ENCODE assay signal across 8 mouse cellular contexts in the genomic region with DNA sequence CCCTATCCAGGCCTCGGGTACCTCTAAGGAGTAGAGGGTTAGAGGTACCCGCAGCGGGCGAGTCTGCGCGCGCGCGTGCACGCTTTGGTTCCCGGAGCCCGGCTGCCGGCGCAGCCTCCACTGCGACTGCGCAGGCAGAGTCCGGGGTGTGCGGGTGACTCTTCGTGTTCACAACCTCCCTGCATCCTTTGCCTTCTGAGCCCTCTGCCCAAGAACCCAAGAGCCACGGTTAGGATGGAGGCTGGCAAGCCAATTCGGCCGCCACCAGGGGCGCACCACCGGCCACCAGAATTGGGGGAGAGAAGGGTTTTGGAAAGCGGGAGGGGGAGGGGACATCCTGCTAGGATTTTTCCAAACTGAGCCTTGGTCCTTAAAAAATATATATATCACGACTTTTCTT. TPM values are rescaled to one million over a fixed set of nuclear protein-coding genes. Genes with fewer than 3 reads are reported as not detected.
DNase-seq lines count a peak whose midpoint lies in the region; ATAC-seq lines count a peak whose summit lies in the region.

No protein-coding gene starts in this region.

- peak overlapping the region; percentile 61 for H3K4me2 ChIP-seq in forebrain, embryonic 15.5 days (replicated peaks)
- H3K4me2 ChIP-seq in intestine, embryonic 15.5 days (replicated peaks) = peak overlapping the region; percentile 69
- peak overlapping the region; percentile 51 for H3K4me2 ChIP-seq in liver, embryonic 12.5 days
- H3K4me2 ChIP-seq in neural tube, embryonic 15.5 days = peak overlapping the region; percentile 82

- no peak for ATAC-seq in forebrain, embryonic 15.5 days (replicated peaks)
- ATAC-seq in intestine, embryonic 15.5 days = no peak
- no peak for ATAC-seq in liver, embryonic 12.5 days
- ATAC-seq in neural tube, embryonic 15.5 days (ENCODE audit: low FRiP score) = no peak
- ATAC-seq in megakaryocyte progenitor cell, adult 5-6 weeks (replicated peaks; ENCODE audit: poor library complexity) = no peak

- no peaks in the 10 kb centered on the region for H3K9me3 ChIP-seq in forebrain, embryonic 15.5 days
- H3K9me3 ChIP-seq in intestine, embryonic 15.5 days = no peaks in the 10 kb centered on the region
- no peaks in the 10 kb centered on the region for H3K9me3 ChIP-seq in liver, embryonic 12.5 days (replicated peaks)
- no peaks in the 10 kb centered on the region for H3K9me3 ChIP-seq in neural tube, embryonic 15.5 days (replicated peaks)

- peak overlapping the region; percentile 45 for H3K9ac ChIP-seq in forebrain, embryonic 15.5 days (replicated peaks)
- no peak overlapping the region for H3K9ac ChIP-seq in intestine, embryonic 15.5 days
- no peak overlapping the region for H3K9ac ChIP-seq in liver, embryonic 12.5 days
- peak overlapping the region; percentile 22 for H3K9ac ChIP-seq in neural tube, embryonic 15.5 days (replicated peaks)

- 0 out of 2 replicates have a peak, but pooled peaks cover 6% of the 10 kb centered on the region for H3K27me3 ChIP-seq in forebrain, embryonic 15.5 days
- peaks cover 18% of the 10 kb centered on the region; the same call in 1 of the 2 replicates for H3K27me3 ChIP-seq in intestine, embryonic 15.5 days (replicated peaks)
- H3K27me3 ChIP-seq in liver, embryonic 12.5 days (replicated peaks) = peaks cover 99% of the 10 kb centered on the region
- peaks cover 23% of the 10 kb centered on the region for H3K27me3 ChIP-seq in neural tube, embryonic 15.5 days (replicated peaks)

- 0 out of 2 replicates have a peak overlapping the region, but pooled peaks have one; percentile 17 for H3K4me3 ChIP-seq in brown adipose tissue, adult 24 weeks (ENCODE audit: insufficient read depth, low read depth, low read length)
- peak overlapping the region; percentile 36 for H3K4me3 ChIP-seq in forebrain, embryonic 15.5 days
- H3K4me3 ChIP-seq in intestine, embryonic 15.5 days (replicated peaks) = peak overlapping the region; percentile 29
- peak overlapping the region; percentile 17 for H3K4me3 ChIP-seq in liver, embryonic 12.5 days
- H3K4me3 ChIP-seq in neural tube, embryonic 15.5 days (replicated peaks) = peak overlapping the region; percentile 29

- H3K4me1 ChIP-seq in brown adipose tissue, adult 24 weeks (ENCODE audit: control insufficient read depth, insufficient read depth, insufficient read length, low read length) = no peaks in the 10 kb centered on the region
- peaks cover 30% of the 10 kb centered on the region for H3K4me1 ChIP-seq in forebrain, embryonic 15.5 days
- peaks cover 26% of the 10 kb centered on the region for H3K4me1 ChIP-seq in intestine, embryonic 15.5 days (replicated peaks)
- peaks cover 38% of the 10 kb centered on the region for H3K4me1 ChIP-seq in liver, embryonic 12.5 days
- peaks cover 31% of the 10 kb centered on the region for H3K4me1 ChIP-seq in neural tube, embryonic 15.5 days

- H3K27ac ChIP-seq in brown adipose tissue, adult 24 weeks (replicated peaks; ENCODE audit: low read depth, low read length) = no peak overlapping the region
- peak overlapping the region; percentile 27; the same call in 1 of the 2 replicates for H3K27ac ChIP-seq in forebrain, embryonic 15.5 days (replicated peaks)
- no peak overlapping the region for H3K27ac ChIP-seq in intestine, embryonic 15.5 days
- H3K27ac ChIP-seq in liver, embryonic 12.5 days = no peak overlapping the region
- peak overlapping the region; percentile 54 for H3K27ac ChIP-seq in neural tube, embryonic 15.5 days (replicated peaks)

- DNase-seq in left cerebral cortex, adult 18-20 months (ENCODE audit: low spot score in 2 of 2) = peak; percentile 53 to 71
- no peak for DNase-seq in left cerebral cortex, adult 8-10 months (ENCODE audit: low spot score in 2 of 2)

- no peaks in the 10 kb centered on the region for H3K36me3 ChIP-seq in forebrain, embryonic 15.5 days
- H3K36me3 ChIP-seq in intestine, embryonic 15.5 days = no peaks in the 10 kb centered on the region
- no peaks in the 10 kb centered on the region for H3K36me3 ChIP-seq in liver, embryonic 12.5 days
- H3K36me3 ChIP-seq in neural tube, embryonic 15.5 days = no peaks in the 10 kb centered on the region

- under 1% methylated on average over 26 of the region's 26 CpGs for WGBS in forebrain, embryonic 15.5 days
- WGBS in intestine, embryonic 15.5 days = 3% methylated on average over 26 of the region's 26 CpGs
- WGBS in liver, embryonic 12.5 days (ENCODE audit: insufficient replicate concordance) = 9% methylated on average over 26 of the region's 26 CpGs
- 2% methylated on average over 26 of the region's 26 CpGs for WGBS in neural tube, embryonic 15.5 days

RNA-seq across cellular contexts. Expression of a gene that starts 2.7 kb away (rescaled TPM):
- 100 to 1,000 TPM; 348 to 367 TPM for total RNA-seq in left cerebral cortex, adult 18-20 months (2021)
- total RNA-seq in left cerebral cortex, adult 8-10 months (2022) = 100 to 1,000 TPM; 330 to 370 (median 359) TPM
- 1.5 and 1.6 TPM in 2 replicates for polyA plus RNA-seq in brown adipose tissue, adult 24 weeks (2012; ENCODE audit: insufficient read depth, insufficient read length, missing spikeins)
- 56.2 and 57.0 TPM in 2 replicates for polyA plus RNA-seq in forebrain, embryonic 15.5 days (2015; fragmentation: Nextera tagmentation; extraction: Ambion mirVana)
- 11.0 and 13.4 TPM in 2 replicates for polyA plus RNA-seq in intestine, embryonic 15.5 days (2015; fragmentation: Nextera tagmentation; extraction: Ambion mirVana)
- polyA plus RNA-seq in liver, embryonic 12.5 days (2016; fragmentation: Nextera tagmentation; extraction: Ambion mirVana) = 4.9 and 5.3 TPM in 2 replicates
- polyA plus RNA-seq in neural tube, embryonic 15.5 days (2015; fragmentation: Nextera tagmentation; extraction: Ambion mirVana) = 43.0 and 54.1 TPM in 2 replicates
- total RNA-seq in megakaryocyte progenitor cell, adult 5-6 weeks (2015) = 2.9 and 5.9 TPM in 2 replicates
- total RNA-seq in megakaryocyte progenitor cell, adult 5-6 weeks (2017) = 2.3 and 2.4 TPM in 2 replicates

RNA-seq across cellular contexts. Expression of a gene that starts 57.8 kb away (rescaled TPM):
- total RNA-seq in left cerebral cortex, adult 18-20 months (2021) = under 1 TPM; 0.53 to 0.66 TPM
- under 1 TPM; 0.26 to 0.76 (median 0.34) TPM for total RNA-seq in left cerebral cortex, adult 8-10 months (2022)
- polyA plus RNA-seq in brown adipose tissue, adult 24 weeks (2012; ENCODE audit: insufficient read depth, insufficient read length, missing spikeins) = 0.79 and 0.99 TPM in 2 replicates
- polyA plus RNA-seq in forebrain, embryonic 15.5 days (2015; fragmentation: Nextera tagmentation; extraction: Ambion mirVana) = 0.74 and 0.95 TPM in 2 replicates
- polyA plus RNA-seq in intestine, embryonic 15.5 days (2015; fragmentation: Nextera tagmentation; extraction: Ambion mirVana) = 0.44 and 0.47 TPM in 2 replicates
- 0.15 and 0.16 TPM in 2 replicates for polyA plus RNA-seq in liver, embryonic 12.5 days (2016; fragmentation: Nextera tagmentation; extraction: Ambion mirVana)
- polyA plus RNA-seq in neural tube, embryonic 15.5 days (2015; fragmentation: Nextera tagmentation; extraction: Ambion mirVana) = 1.1 TPM in 2 replicates
- not detected in 2 replicates for total RNA-seq in megakaryocyte progenitor cell, adult 5-6 weeks (2015)
- 0.46 TPM in 1 of 2 replicates, not detected in the other for total RNA-seq in megakaryocyte progenitor cell, adult 5-6 weeks (2017)

RNA-seq across cellular contexts. Expression of a gene that starts 58.1 kb away (rescaled TPM):
- total RNA-seq in left cerebral cortex, adult 18-20 months (2021) = under 1 TPM; 0.37 to 0.42 TPM
- 1 to 10 TPM in 3 of 4 experiments, under 1 TPM in 1; 0.83 to 1.1 (median 1.0) TPM for total RNA-seq in left cerebral cortex, adult 8-10 months (2022)
- polyA plus RNA-seq in brown adipose tissue, adult 24 weeks (2012; ENCODE audit: insufficient read depth, insufficient read length, missing spikeins) = 3.3 and 3.8 TPM in 2 replicates
- 20.7 and 22.2 TPM in 2 replicates for polyA plus RNA-seq in forebrain, embryonic 15.5 days (2015; fragmentation: Nextera tagmentation; extraction: Ambion mirVana)
- polyA plus RNA-seq in intestine, embryonic 15.5 days (2015; fragmentation: Nextera tagmentation; extraction: Ambion mirVana) = 57.8 and 60.9 TPM in 2 replicates
- polyA plus RNA-seq in liver, embryonic 12.5 days (2016; fragmentation: Nextera tagmentation; extraction: Ambion mirVana) = 113 and 116 TPM in 2 replicates
- 8.0 and 24.4 TPM in 2 replicates for polyA plus RNA-seq in neural tube, embryonic 15.5 days (2015; fragmentation: Nextera tagmentation; extraction: Ambion mirVana)
- 40.3 and 51.0 TPM in 2 replicates for total RNA-seq in megakaryocyte progenitor cell, adult 5-6 weeks (2015)
- 32.5 and 38.1 TPM in 2 replicates for total RNA-seq in megakaryocyte progenitor cell, adult 5-6 weeks (2017)

Comparison
In these comparisons a context has a peak if more than half of its experiments do, and no peak if none do; other contexts are left out.
1. DNase-seq: peak in left cerebral cortex, adult 18-20 months (2 of 2); none in left cerebral cortex, adult 8-10 months (0 of 2).
2. H3K27ac ChIP-seq: peak in forebrain, embryonic 15.5 days (single experiment) and neural tube, embryonic 15.5 days (single experiment); none in brown adipose tissue, adult 24 weeks (single experiment), intestine, embryonic 15.5 days (single experiment) and liver, embryonic 12.5 days (single experiment).
3. H3K9ac ChIP-seq: peak in forebrain, embryonic 15.5 days (single experiment) and neural tube, embryonic 15.5 days (single experiment); none in intestine, embryonic 15.5 days (single experiment) and liver, embryonic 12.5 days (single experiment).
4. Peak in every context shown above with its lines, with median percentiles within 50 percentile points of each other: H3K4me3 ChIP-seq and H3K4me2 ChIP-seq.